Comparison of ENCODE assay signal across 14 mouse cellular contexts in the genomic region with DNA sequence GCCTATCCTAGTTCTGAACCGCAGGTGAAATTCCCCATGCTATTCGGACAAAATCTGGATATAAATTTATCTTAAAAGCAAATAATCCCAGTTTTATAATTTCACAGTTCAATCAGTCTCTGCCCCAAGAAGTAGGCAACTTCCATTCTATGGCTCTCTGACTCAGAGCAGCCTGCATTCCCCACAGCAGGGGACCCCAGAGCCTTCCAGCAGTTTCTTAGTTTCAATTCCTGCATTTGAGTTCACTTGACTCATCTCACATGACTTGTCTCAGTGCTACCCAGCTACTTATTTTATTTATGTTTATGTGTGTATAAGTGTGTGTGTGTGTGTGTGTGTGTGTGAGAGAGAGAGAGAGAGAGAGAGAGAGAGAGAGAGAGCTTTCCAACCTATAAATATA.
DNase-seq lines count a peak whose midpoint lies in the region.
"Had no signal": no experiment of that assay in that cellular context is flagged by ENCODE, and none has a peak within 500 bp of the region (broad histone marks: within the 10 kb centered on the region; RNA-seq: fewer than 3 reads in every experiment).

No protein-coding gene starts in this region.

- DNase-seq in cerebellum, postnatal 10 days: peak; percentile 7 to 30
- DNase-seq in cerebellum, adult 9-11 months: no peak
- peak; percentile 71 for DNase-seq in Muller cell, postnatal 12 days (ENCODE audit: inconsistent ontology term)
- peak; percentile 8 for DNase-seq in brain, adult 2 months (ENCODE audit: low read depth, low spot score)
- no peak for DNase-seq in frontal cortex, postnatal 14 days (ENCODE audit: low spot score in 2 of 2)
- DNase-seq in heart, adult 9 months (ENCODE audit: low spot score in 2 of 2): no peak
- DNase-seq: adrenal gland, adult 2 months; adrenal gland, postnatal 10 days; adrenal gland, postnatal 25 days; cerebellum, adult 11-12 months; cerebellum, adult 2 months; cerebellum, adult 9-10 months; cerebellum, postnatal 25 days; forebrain, postnatal 0 days had no signal

Comparison
In these comparisons a context has a peak if more than half of its experiments do, and no peak if none do; other contexts are left out.
1. DNase-seq: peak in cerebellum, postnatal 10 days (2 of 2), Muller cell, postnatal 12 days (single experiment) and brain, adult 2 months (single experiment); none in cerebellum, adult 9-11 months (single experiment), frontal cortex, postnatal 14 days (0 of 2) and heart, adult 9 months (0 of 2).